Mouse (Mus musculus) ES-E14 (cell line): ENCODE measurements around the gene Aida.

Experiments used
- ZC3H11A ChIP-seq: IDR thresholded peaks from 2 replicates; pipeline ENCODE4 v1.6.1; 2012; ENCODE audit warnings: low read depth, mild to moderate bottlenecking, inconsistent platforms, low read length, borderline replicate concordance
- ZNF384 ChIP-seq: IDR thresholded peaks from 2 replicates; pipeline ENCODE4 v1.6.1; 2012; ENCODE audit warnings: low read depth, low read length, inconsistent platforms

GRCm38 (mm10) chr1:183363577-183363867 is 67.1 kb downstream of the Aida start:
- TF ChIP-seq ZNF384 (no peak), ZC3H11A (no peak)
